Mouse (Mus musculus): ENCODE data around the gene Klf9. TPM values are rescaled to one million over a fixed set of nuclear protein-coding genes. Genes with fewer than 3 reads are reported as not detected.

Klf9 gene
- 12.1 and 15.3 TPM in 2 replicates for polyA plus RNA-seq (2015; fragmentation: Nextera tagmentation; extraction: Ambion mirVana)

DNA sequence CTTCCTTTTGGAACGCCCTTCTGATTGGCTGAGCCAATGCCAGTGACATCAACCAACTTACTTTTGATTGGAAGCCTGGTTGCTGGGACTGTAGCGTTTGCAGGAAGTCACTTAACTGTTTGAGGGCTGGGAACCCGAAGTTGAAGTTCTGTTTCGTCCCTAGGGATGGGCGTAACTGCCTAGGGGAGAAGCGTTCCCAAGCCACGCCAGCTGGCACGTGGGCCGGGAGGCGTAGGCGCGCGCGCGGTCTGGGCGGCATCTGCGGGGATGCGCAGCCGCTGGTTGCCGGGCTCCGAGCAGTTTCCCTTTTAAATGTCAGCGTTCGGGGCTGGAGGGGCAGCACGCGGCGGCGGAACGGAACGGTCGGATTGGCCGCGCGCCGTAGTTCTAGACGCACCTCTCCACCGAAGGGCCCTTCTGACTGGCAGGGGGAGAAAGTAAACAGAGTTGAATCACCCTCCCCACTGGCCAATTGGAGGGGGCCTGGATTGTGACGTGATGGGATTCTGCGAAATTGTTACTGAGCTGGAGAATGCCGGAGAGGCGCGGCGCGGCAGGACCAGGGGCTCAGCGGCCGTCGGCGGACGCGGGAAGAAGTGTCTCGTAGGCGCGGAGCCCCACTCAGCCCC is at the start of gene Klf9:
Gene Klf9, plus strand, starts transcription at position 538 of the 629 bp plus-strand sequence.
- 0 out of 2 replicates have a peak, but pooled peaks have one; percentile 8 for TF ChIP-seq CTCF (IDR thresholded peaks at IDR 0.05; ENCODE audit: low read depth)
- peak; percentile 85 for ATAC-seq
- Histone ChIP-seq H3K4me3 (ENCODE audit: low read depth, low read length) (peak within 1 kb of the TSS; percentile 80), H3K4me2 (replicated peaks; ENCODE audit: low read depth) (peak within 1 kb of the TSS; percentile 77), H3K9ac (ENCODE audit: low read depth, low read length) (peak within 1 kb of the TSS; percentile 92), H3K27ac (ENCODE audit: low read depth, low read length) (peak within 1 kb of the TSS; percentile 98), H3K27me3 (replicated peaks; ENCODE audit: control insufficient read depth, insufficient read depth, low read length) (no peaks in the 10 kb centered on the region), H3K9me3 (ENCODE audit: control insufficient read depth) (no peaks in the 10 kb centered on the region), H3K4me1 (replicated peaks; ENCODE audit: control insufficient read depth, insufficient read depth, low read length) (0 out of 2 replicates have a peak, but pooled peaks cover 7% of the 10 kb centered on the region), H3K36me3 (ENCODE audit: control insufficient read depth, insufficient read depth) (no peaks in the 10 kb centered on the region)
- under 1% methylated on average over 52 of the region's 52 CpGs for WGBS

DNA sequence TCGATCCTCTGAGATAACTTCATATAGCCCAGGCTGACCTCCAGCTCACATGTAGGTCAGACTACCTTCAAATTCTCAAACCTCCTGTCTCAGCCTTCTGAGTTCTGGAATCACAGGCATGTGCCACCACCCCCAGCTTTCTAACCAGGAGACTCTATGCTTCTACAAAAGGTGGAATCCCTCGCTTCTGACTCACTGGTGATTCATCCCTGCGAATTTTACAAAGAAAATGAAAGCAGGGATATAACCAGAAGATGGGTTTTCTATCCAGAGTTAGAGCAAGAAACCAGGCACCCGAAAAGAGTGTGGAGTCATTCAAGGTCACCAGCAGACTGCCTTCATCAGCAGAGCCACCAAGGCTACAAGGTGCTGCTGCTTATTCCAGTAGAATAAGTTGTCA is 49.4 kb upstream of the Klf9 start:
- Histone ChIP-seq H3K4me3 (ENCODE audit: low read depth, low read length) (no peak overlapping the region), H3K4me1 (replicated peaks; ENCODE audit: control insufficient read depth, insufficient read depth, low read length) (no peaks in the 10 kb centered on the region), H3K27me3 (replicated peaks; ENCODE audit: control insufficient read depth, insufficient read depth, low read length) (no peaks in the 10 kb centered on the region), H3K9me3 (ENCODE audit: control insufficient read depth) (no peaks in the 10 kb centered on the region), H3K36me3 (ENCODE audit: control insufficient read depth, insufficient read depth) (no peaks in the 10 kb centered on the region), H3K27ac (ENCODE audit: low read depth, low read length) (no peak overlapping the region), H3K4me2 (replicated peaks; ENCODE audit: low read depth) (no peak overlapping the region), H3K9ac (ENCODE audit: low read depth, low read length) (no peak overlapping the region)
- WGBS: 82% methylated on average over 4 of the region's 4 CpGs
- no peak for ATAC-seq
- TF ChIP-seq CTCF (IDR thresholded peaks at IDR 0.05; ENCODE audit: low read depth): no peak

DNA sequence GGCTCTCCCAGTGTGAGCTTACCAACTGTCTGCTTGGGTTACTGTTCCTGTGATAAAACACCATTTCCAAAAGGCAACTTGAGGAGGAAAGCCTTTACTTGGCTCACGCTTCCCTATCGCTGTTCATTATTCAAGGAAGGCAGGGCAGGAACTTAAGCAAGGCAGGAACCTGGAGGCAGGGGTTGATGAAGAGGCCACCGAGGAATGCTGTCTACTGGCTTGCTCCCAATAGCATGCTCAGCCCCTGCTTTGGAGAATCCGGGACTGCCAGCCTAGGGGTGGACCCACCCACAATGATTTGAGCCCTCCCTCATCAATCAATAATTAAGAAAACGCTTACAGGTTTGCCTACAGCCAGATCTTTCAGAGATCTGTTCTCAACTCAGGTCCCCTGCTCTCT is 47.5 kb upstream of the Klf9 start:
- Histone ChIP-seq H3K27ac (ENCODE audit: low read depth, low read length) (no peak overlapping the region), H3K36me3 (ENCODE audit: control insufficient read depth, insufficient read depth) (no peaks in the 10 kb centered on the region), H3K9ac (ENCODE audit: low read depth, low read length) (no peak overlapping the region), H3K9me3 (ENCODE audit: control insufficient read depth) (no peaks in the 10 kb centered on the region), H3K4me3 (ENCODE audit: low read depth, low read length) (no peak overlapping the region), H3K27me3 (replicated peaks; ENCODE audit: control insufficient read depth, insufficient read depth, low read length) (no peaks in the 10 kb centered on the region), H3K4me2 (replicated peaks; ENCODE audit: low read depth) (no peak overlapping the region), H3K4me1 (replicated peaks; ENCODE audit: control insufficient read depth, insufficient read depth, low read length) (no peaks in the 10 kb centered on the region)
- TF ChIP-seq CTCF (IDR thresholded peaks at IDR 0.05; ENCODE audit: low read depth): no peak
- 79% methylated on average over 5 of the region's 5 CpGs for WGBS
- no peak for ATAC-seq

DNA sequence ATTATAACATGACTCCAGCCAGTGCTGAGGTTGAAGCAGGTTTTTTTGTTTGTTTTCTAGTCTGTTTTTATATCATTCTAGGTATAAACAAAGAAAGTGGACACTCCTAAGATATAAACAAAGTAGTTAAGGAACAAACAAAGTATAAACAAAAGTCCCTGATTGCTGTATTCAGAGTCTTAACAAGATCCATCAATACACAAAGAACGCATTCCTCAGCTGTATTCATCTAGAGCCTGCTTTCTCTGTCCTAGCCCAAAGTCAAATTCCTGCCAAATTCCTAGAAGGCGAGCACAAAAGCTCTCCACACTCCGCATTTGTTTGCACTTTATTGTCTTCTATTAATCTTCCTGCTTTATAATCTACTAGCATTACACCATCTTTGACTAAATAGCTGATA is 46.1 kb upstream of the Klf9 start:
- H3K9me3 ChIP-seq (ENCODE audit: control insufficient read depth): no peaks in the 10 kb centered on the region
- 44% methylated on average over 3 of the region's 3 CpGs for WGBS
- H3K4me1 ChIP-seq (replicated peaks; ENCODE audit: control insufficient read depth, insufficient read depth, low read length): no peaks in the 10 kb centered on the region
- H3K27me3 ChIP-seq (replicated peaks; ENCODE audit: control insufficient read depth, insufficient read depth, low read length): no peaks in the 10 kb centered on the region
- TF ChIP-seq CTCF (IDR thresholded peaks at IDR 0.05; ENCODE audit: low read depth): no peak
- no peaks in the 10 kb centered on the region for H3K36me3 ChIP-seq (ENCODE audit: control insufficient read depth, insufficient read depth)
- no peak for ATAC-seq
- no peak overlapping the region for H3K9ac ChIP-seq (ENCODE audit: low read depth, low read length)
- H3K4me3 ChIP-seq (ENCODE audit: low read depth, low read length): no peak overlapping the region
- no peak overlapping the region for H3K4me2 ChIP-seq (replicated peaks; ENCODE audit: low read depth)
- H3K27ac ChIP-seq (ENCODE audit: low read depth, low read length): no peak overlapping the region

DNA sequence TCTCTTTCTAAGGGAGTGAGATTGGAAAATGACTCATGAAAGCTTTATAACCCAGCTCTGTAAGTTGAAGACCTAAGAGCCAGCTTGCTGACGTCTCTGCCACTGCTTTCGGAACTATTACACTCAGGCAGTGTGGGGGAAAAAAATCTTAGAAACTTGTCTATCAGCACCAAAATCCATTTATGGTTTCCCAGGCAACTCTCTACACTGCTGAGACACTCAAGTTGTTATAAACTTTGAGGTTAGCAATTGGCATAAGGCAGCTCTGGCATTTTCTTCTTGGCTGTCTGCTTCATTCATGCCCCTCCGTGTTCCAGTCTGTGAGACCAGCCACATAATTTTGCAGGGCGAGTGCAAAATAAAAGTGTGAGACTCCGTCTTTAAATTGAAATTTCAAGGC is 34.2 kb upstream of the Klf9 start:
- no peaks in the 10 kb centered on the region for H3K36me3 ChIP-seq (ENCODE audit: control insufficient read depth, insufficient read depth)
- H3K4me3 ChIP-seq (ENCODE audit: low read depth, low read length): no peak overlapping the region
- no peaks in the 10 kb centered on the region for H3K9me3 ChIP-seq (ENCODE audit: control insufficient read depth)
- no peak overlapping the region for H3K9ac ChIP-seq (ENCODE audit: low read depth, low read length)
- H3K27me3 ChIP-seq (replicated peaks; ENCODE audit: control insufficient read depth, insufficient read depth, low read length): no peaks in the 10 kb centered on the region
- H3K27ac ChIP-seq (ENCODE audit: low read depth, low read length): no peak overlapping the region
- ATAC-seq: no peak
- no peak for TF ChIP-seq CTCF (IDR thresholded peaks at IDR 0.05; ENCODE audit: low read depth)
- 81% methylated on average over 5 of the region's 5 CpGs for WGBS
- no peak overlapping the region for H3K4me2 ChIP-seq (replicated peaks; ENCODE audit: low read depth)
- H3K4me1 ChIP-seq (replicated peaks; ENCODE audit: control insufficient read depth, insufficient read depth, low read length): no peaks in the 10 kb centered on the region

DNA sequence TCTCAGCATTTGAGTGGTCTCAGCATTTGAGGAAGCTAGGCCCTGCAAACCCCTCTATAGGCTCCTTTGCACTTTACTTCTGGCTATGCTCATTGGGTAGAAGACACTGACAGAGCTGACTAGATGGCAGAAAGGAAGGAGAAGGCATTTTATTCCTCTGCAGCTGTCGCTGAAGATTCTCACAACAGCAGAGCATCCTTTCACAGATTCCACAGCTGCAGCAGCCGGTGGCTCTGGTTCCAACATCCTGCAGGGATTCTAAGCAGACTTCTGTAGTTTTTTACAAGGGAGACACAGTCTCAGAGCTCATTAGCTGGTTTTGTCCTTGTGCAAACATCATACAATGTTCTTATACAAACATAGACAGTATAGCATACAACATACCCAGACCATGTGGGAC is 33.7 kb upstream of the Klf9 start:
- Histone ChIP-seq H3K27me3 (replicated peaks; ENCODE audit: control insufficient read depth, insufficient read depth, low read length) (no peaks in the 10 kb centered on the region), H3K27ac (ENCODE audit: low read depth, low read length) (no peak overlapping the region), H3K4me2 (replicated peaks; ENCODE audit: low read depth) (no peak overlapping the region), H3K9ac (ENCODE audit: low read depth, low read length) (no peak overlapping the region), H3K4me1 (replicated peaks; ENCODE audit: control insufficient read depth, insufficient read depth, low read length) (no peaks in the 10 kb centered on the region), H3K4me3 (ENCODE audit: low read depth, low read length) (no peak overlapping the region), H3K36me3 (ENCODE audit: control insufficient read depth, insufficient read depth) (no peaks in the 10 kb centered on the region), H3K9me3 (ENCODE audit: control insufficient read depth) (no peaks in the 10 kb centered on the region)
- WGBS: 44% methylated on average over 2 of the region's 2 CpGs
- no peak for ATAC-seq
- TF ChIP-seq CTCF (IDR thresholded peaks at IDR 0.05; ENCODE audit: low read depth): no peak

All from intestine, postnatal 0 days (tissue).